14 mouse cellular contexts compared by ENCODE assay signal in the genomic region with DNA sequence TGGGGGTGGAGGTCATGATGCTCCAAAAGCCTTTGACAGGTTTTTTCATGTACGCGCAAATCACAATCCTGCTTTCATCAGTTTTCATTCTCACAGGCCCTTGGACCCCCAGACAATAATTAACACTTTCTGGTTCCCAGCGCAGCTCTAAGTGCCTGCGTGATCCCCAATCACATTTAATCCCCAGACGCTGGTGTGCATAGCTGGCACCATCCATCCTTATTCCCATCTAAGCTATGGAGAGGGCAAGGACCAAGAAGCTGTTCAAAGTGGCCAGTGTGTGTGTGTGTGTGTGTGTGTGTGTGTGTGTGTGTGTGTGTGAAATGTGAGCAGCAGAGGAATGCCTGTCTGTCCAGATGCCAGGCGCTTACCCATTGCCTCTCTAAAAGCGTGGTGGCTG.
DNase-seq lines count a peak whose midpoint lies in the region; ATAC-seq and TF ChIP-seq lines count a peak whose summit lies in the region.
"Had no signal": no experiment of that assay in that cellular context is flagged by ENCODE, and none has a peak within 500 bp of the region (broad histone marks: within the 10 kb centered on the region; RNA-seq: fewer than 3 reads in every experiment).

No protein-coding gene starts in this region.

- peaks cover 100% of the 10 kb centered on the region for H3K27me3 ChIP-seq in embryonic facial prominence, embryonic 13.5 days
- H3K27me3 ChIP-seq in hindbrain, embryonic 12.5 days: peaks cover 71% of the 10 kb centered on the region
- peaks cover 28% of the 10 kb centered on the region for H3K27me3 ChIP-seq in midbrain, embryonic 15.5 days (replicated peaks)

- no peak overlapping the region for H3K4me2 ChIP-seq in embryonic facial prominence, embryonic 13.5 days
- peak overlapping the region; percentile 71 for H3K4me2 ChIP-seq in hindbrain, embryonic 12.5 days (replicated peaks)
- peak overlapping the region; percentile 78 for H3K4me2 ChIP-seq in midbrain, embryonic 15.5 days

- H3K9me3 ChIP-seq in ES-E14 (ENCODE audit: control insufficient read depth, insufficient read depth, low read depth, low read length): no peaks in the 10 kb centered on the region
- no peaks in the 10 kb centered on the region for H3K9me3 ChIP-seq in embryonic facial prominence, embryonic 13.5 days
- H3K9me3 ChIP-seq in hindbrain, embryonic 12.5 days (replicated peaks): no peaks in the 10 kb centered on the region
- H3K9me3 ChIP-seq in midbrain, embryonic 15.5 days: no peaks in the 10 kb centered on the region

- no peaks in the 10 kb centered on the region for H3K36me3 ChIP-seq in ES-E14 (ENCODE audit: control insufficient read depth, insufficient read depth, low read length, poor library complexity, severe bottlenecking)
- no peaks in the 10 kb centered on the region for H3K36me3 ChIP-seq in embryonic facial prominence, embryonic 13.5 days
- H3K36me3 ChIP-seq in hindbrain, embryonic 12.5 days: peaks cover 9% of the 10 kb centered on the region; the same call in 1 of the 2 replicates
- no peaks in the 10 kb centered on the region for H3K36me3 ChIP-seq in midbrain, embryonic 15.5 days (replicated peaks)

- H3K4me3 ChIP-seq in ES-E14 (ENCODE audit: insufficient read depth in 1 of 2, low read depth in 1 of 2, low read length in 2 of 2, poor library complexity in 1 of 2, severe bottlenecking in 1 of 2): peak overlapping the region; percentile 61 to 87
- H3K4me3 ChIP-seq in embryonic facial prominence, embryonic 13.5 days: peak overlapping the region; percentile 42; the same call in 1 of the 2 replicates
- H3K4me3 ChIP-seq in hindbrain, embryonic 12.5 days: peak overlapping the region; percentile 46
- H3K4me3 ChIP-seq in midbrain, embryonic 15.5 days: peak overlapping the region; percentile 43; the same call in 1 of the 2 replicates

- peaks cover 6 to 12% of the 10 kb centered on the region in 2 experiments; a peak in 3 of 4 replicates for H3K4me1 ChIP-seq in ES-E14 (ENCODE audit: control insufficient read depth in 2 of 2, insufficient read depth in 2 of 2, low read length in 2 of 2, poor library complexity in 1 of 2)
- H3K4me1 ChIP-seq in embryonic facial prominence, embryonic 13.5 days: peaks cover 26% of the 10 kb centered on the region
- peaks cover 69% of the 10 kb centered on the region for H3K4me1 ChIP-seq in hindbrain, embryonic 12.5 days
- H3K4me1 ChIP-seq in midbrain, embryonic 15.5 days: peaks cover 42% of the 10 kb centered on the region

- H3K27ac ChIP-seq in ES-E14 (ENCODE audit: insufficient read depth, low read depth, low read length, poor library complexity, severe bottlenecking): no peak overlapping the region
- no peak overlapping the region for H3K27ac ChIP-seq in embryonic facial prominence, embryonic 13.5 days
- peak overlapping the region; percentile 98 for H3K27ac ChIP-seq in hindbrain, embryonic 12.5 days
- H3K27ac ChIP-seq in midbrain, embryonic 15.5 days: peak overlapping the region; percentile 84

- DNase-seq in ES-E14 (ENCODE audit: low read depth, low spot score): no peak
- DNase-seq in gastrocnemius, adult 8-10 months (ENCODE audit: low spot score in 2 of 2): no peak
- no peak for DNase-seq in heart, adult 9 months (ENCODE audit: low spot score in 2 of 2)
- no peak for DNase-seq in heart, postnatal 4 days
- no peak for DNase-seq in layer of hippocampus, adult 9-11 months
- DNase-seq: adrenal gland, postnatal 14 days; left cerebral cortex, postnatal 4 days; lung, embryonic 14.5 days; thymus, postnatal 4 days had no signal

- no peak for ATAC-seq in embryonic facial prominence, embryonic 13.5 days (ENCODE audit: insufficient number of reproducible peaks, insufficient read depth, low FRiP score, low TSS enrichment, low read depth)
- ATAC-seq in hindbrain, embryonic 12.5 days (ENCODE audit: low FRiP score): peak; percentile 27
- ATAC-seq in midbrain, embryonic 15.5 days (replicated peaks): peak; percentile 48
- ATAC-seq: CD4-positive, CD25-positive, alpha-beta regulatory T cell, adult 4 months; intestine, embryonic 16.5 days had no signal

- 11% methylated on average over 7 of the region's 7 CpGs for WGBS in embryonic facial prominence, embryonic 13.5 days
- 3% methylated on average over 7 of the region's 7 CpGs for whole genome bisulfite sequencing in hindbrain, embryonic 12.5 days
- WGBS in midbrain, embryonic 15.5 days: 5% methylated on average over 7 of the region's 7 CpGs

- in situ Hi-C loops in ES-E14 (cut with MboI; ENCODE audit: low sequenced_read_pairs in 2 of 2, unreplicated experiment in 2 of 2): loop anchor here in 1 of 2 experiments (5.0 kb wide), 1 partner anchor 38 kb away; no protein-coding TSS in a partner anchor

- no peak overlapping the region for H3K9ac ChIP-seq in ES-E14 (ENCODE audit: insufficient read depth, low read depth, low read length, poor library complexity, severe bottlenecking)
- no peak overlapping the region for H3K9ac ChIP-seq in embryonic facial prominence, embryonic 13.5 days
- H3K9ac ChIP-seq in hindbrain, embryonic 12.5 days: peak overlapping the region; percentile 73
- 0 out of 2 replicates have a peak overlapping the region, but pooled peaks have one; percentile 46 for H3K9ac ChIP-seq in midbrain, embryonic 15.5 days
- H3K9ac ChIP-seq: lung, embryonic 14.5 days had no signal

TF ChIP-seq in ES-E14, 5 proteins besides CTCF, POLR2A, EP300 and RAD21:
- no peak for TF ChIP-seq ZNF384 (IDR thresholded peaks at IDR 0.05; ENCODE audit: low read depth, low read length)
TF ChIP-seq in ES-E14: peak in this region for 0.

Comparison
In these comparisons a context has a peak if more than half of its experiments do, and no peak if none do; other contexts are left out.
1. H3K27ac ChIP-seq: peak in hindbrain, embryonic 12.5 days (single experiment) and midbrain, embryonic 15.5 days (single experiment); none in ES-E14 (single experiment) and embryonic facial prominence, embryonic 13.5 days (single experiment).
2. H3K9ac ChIP-seq: peak in hindbrain, embryonic 12.5 days (single experiment) and midbrain, embryonic 15.5 days (single experiment); none in ES-E14 (single experiment) and embryonic facial prominence, embryonic 13.5 days (single experiment).
3. Peak in every context shown above with its lines, with median percentiles within 50 percentile points of each other: H3K4me3 ChIP-seq.